Mouse (Mus musculus): ENCODE results near the gene Tbc1d1. TPM values are rescaled to one million over a fixed set of nuclear protein-coding genes. Genes with fewer than 3 reads are reported as not detected.

The Tbc1d1 gene
- total and polyA plus RNA-seq, 3 experiments, result 26.0 to 38.6 (median 31.9) TPM

DNA sequence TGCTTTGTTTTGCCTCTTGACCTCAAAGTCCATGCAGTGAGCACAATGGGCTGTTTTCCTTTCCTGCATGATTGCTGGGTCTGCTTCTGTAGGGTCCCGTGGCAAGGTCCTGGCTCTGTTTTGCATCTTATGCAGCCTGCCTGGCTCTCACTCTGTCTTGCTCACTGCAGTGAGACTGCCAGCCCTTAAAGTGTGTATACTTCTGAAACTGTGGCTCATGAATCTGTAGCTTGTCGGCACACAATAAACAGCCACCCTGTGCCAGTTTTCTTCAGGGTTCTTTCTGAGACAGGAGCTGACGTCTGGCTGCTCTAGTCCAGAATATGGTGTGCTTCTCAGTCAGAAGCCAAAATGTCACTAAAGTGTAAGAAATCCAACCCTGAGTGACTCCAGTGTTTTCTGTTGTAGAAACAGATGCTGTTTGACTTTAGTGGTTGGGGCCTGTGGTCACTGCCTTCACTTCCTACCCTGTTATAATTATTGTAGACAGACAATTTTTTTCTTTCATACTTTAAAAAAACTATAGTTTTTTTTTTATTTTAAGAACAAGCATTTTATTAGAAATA, 32.1 kb downstream of the Tbc1d1 start:
- TF ChIP-seq ZNF384 (IDR thresholded peaks at IDR 0.05; ENCODE audit: low read depth, low read length) (no peak), ZC3H11A (IDR thresholded peaks at IDR 0.05; ENCODE audit: low read depth, low read length) (no peak), SIN3A (IDR thresholded peaks at IDR 0.05; ENCODE audit: low read length) (no peak), E2F4 (IDR thresholded peaks at IDR 0.05; ENCODE audit: insufficient replicate concordance, low read depth, low read length) (no peak), BHLHE40 (IDR thresholded peaks at IDR 0.05; ENCODE audit: low read depth, low read length) (no peak), MXI1 (IDR thresholded peaks at IDR 0.05; ENCODE audit: low read depth, low read length) (no peak)
- Histone ChIP-seq H3K27ac (ENCODE audit: insufficient read depth, low read depth) (no peak overlapping the region), H3K36me3 (replicated peaks in 1 of 2; ENCODE audit: control insufficient read depth in 1 of 2, insufficient read depth in 1 of 2, low read length in 1 of 2) (peaks cover 18 to 57% of the 10 kb centered on the region in 2 experiments), H3K27me3 (replicated peaks) (no peaks in the 10 kb centered on the region), H3K79me2 (replicated peaks; ENCODE audit: control insufficient read depth, extremely low read depth, insufficient read depth, poor library complexity, severe bottlenecking) (no peaks in the 10 kb centered on the region; the same call in 1 of the 2 replicates), H3K4me3 (replicated peaks in 1 of 3; ENCODE audit: low read depth in 2 of 3, low read length in 2 of 3, poor library complexity in 1 of 3) (no peak overlapping the region), H3K9me3 (replicated peaks; ENCODE audit: low read length) (peaks cover 8% of the 10 kb centered on the region), H3K4me1 (ENCODE audit: control insufficient read depth in 1 of 2, insufficient read depth in 2 of 2) (peaks cover 2 to 15% of the 10 kb centered on the region in 2 experiments; a peak in 2 of 4 replicates), H3K9ac (ENCODE audit: insufficient read depth, low read depth) (no peak overlapping the region), H3K4me2 (ENCODE audit: insufficient read depth, low read depth, poor library complexity, severe bottlenecking) (no peak overlapping the region)
- dilution Hi-C loops (cut with MboI; ENCODE audit: extremely low pct_ligation_motif_present, extremely low pct_unique_long_range_greater_than_20kb, low sequenced_read_pairs), result no loop called here
- DNase-seq (ENCODE audit: extremely low read depth), result no peak
- in situ Hi-C loops (cut with MboI; ENCODE audit: low pct_ligation_motif_present, low pct_unique_long_range_greater_than_20kb, low sequenced_read_pairs), result no loop called here

DNA sequence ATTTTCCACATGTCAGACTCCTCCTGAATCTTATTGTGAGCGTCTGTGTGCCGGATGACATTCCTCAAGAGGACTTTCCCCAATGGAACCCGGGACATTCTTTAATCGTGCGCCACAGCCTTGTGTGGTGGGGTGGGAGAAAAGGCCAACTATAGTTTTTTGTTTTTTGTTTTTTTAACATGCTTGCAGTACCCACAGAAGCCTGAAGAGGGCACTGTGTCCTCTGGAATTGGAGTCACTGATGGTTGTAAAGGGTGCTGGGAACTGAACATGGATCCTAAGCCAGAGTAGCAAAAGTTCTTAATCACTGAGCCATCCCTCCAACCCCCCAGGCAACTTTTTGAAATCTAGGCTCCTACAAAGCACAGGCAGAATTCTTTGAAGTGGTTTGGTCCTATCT, 34.8 kb downstream of the Tbc1d1 start:
- H3K27ac ChIP-seq (ENCODE audit: insufficient read depth, low read depth), result no peak overlapping the region
- H3K27me3 ChIP-seq (replicated peaks), result no peaks in the 10 kb centered on the region
- H3K36me3 ChIP-seq (replicated peaks in 1 of 2; ENCODE audit: control insufficient read depth in 1 of 2, insufficient read depth in 1 of 2, low read length in 1 of 2), result peaks cover 18 to 60% of the 10 kb centered on the region in 2 experiments
- H3K9ac ChIP-seq (ENCODE audit: insufficient read depth, low read depth), result no peak overlapping the region
- peaks cover 0 to 4% of the 10 kb centered on the region in 2 experiments; a peak in 1 of 4 replicates for H3K4me1 ChIP-seq (ENCODE audit: control insufficient read depth in 1 of 2, insufficient read depth in 2 of 2)
- in situ Hi-C loops (cut with MboI; ENCODE audit: low pct_ligation_motif_present, low pct_unique_long_range_greater_than_20kb, low sequenced_read_pairs), result no loop called here
- H3K79me2 ChIP-seq (replicated peaks; ENCODE audit: control insufficient read depth, extremely low read depth, insufficient read depth, poor library complexity, severe bottlenecking), result no peaks in the 10 kb centered on the region; the same call in 1 of the 2 replicates
- TF ChIP-seq CTCF (conservative IDR thresholded peaks at IDR 0.05 in 1 of 2, IDR thresholded peaks at IDR 0.05 in 1 of 2; ENCODE audit: low read depth in 2 of 2, low read length in 2 of 2), result peak; percentile 25 to 35; a peak in 2 of 4 replicates
- TF ChIP-seq ZNF384 (IDR thresholded peaks at IDR 0.05; ENCODE audit: low read depth, low read length), result no peak
- no peak overlapping the region for H3K4me3 ChIP-seq (replicated peaks in 1 of 3; ENCODE audit: low read depth in 2 of 3, low read length in 2 of 3, poor library complexity in 1 of 3)
- dilution Hi-C loops (cut with MboI; ENCODE audit: extremely low pct_ligation_motif_present, extremely low pct_unique_long_range_greater_than_20kb, low sequenced_read_pairs), result no loop called here
- DNase-seq (ENCODE audit: extremely low read depth), result no peak
- H3K9me3 ChIP-seq (replicated peaks; ENCODE audit: low read length), result peaks cover 8% of the 10 kb centered on the region
- no peak overlapping the region for H3K4me2 ChIP-seq (ENCODE audit: insufficient read depth, low read depth, poor library complexity, severe bottlenecking)

DNA sequence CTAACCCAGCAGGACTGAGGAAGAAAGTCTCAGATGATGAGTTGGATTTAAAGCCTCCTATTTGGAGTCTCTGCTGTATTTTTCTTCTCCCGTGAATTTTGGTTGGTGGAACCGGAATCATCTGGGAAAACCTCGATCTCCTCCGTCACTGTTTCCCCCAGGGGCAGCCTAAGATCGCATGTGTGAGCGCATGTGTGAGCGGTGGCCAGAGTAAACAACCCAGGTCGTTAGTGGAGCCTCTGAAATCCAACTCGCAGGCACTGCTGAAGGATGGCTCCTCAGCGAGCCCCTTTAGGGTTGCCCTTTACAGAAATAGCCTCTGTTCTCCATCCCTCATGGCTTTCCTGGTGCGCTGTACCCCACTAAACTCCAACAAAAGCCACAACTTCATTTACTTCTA, 37.2 kb downstream of the Tbc1d1 start:
- H3K4me2 ChIP-seq (ENCODE audit: insufficient read depth, low read depth, poor library complexity, severe bottlenecking), result no peak overlapping the region
- in situ Hi-C loops (cut with MboI; ENCODE audit: low pct_ligation_motif_present, low pct_unique_long_range_greater_than_20kb, low sequenced_read_pairs) (no loop called here), dilution Hi-C loops (cut with MboI; ENCODE audit: extremely low pct_ligation_motif_present, extremely low pct_unique_long_range_greater_than_20kb, low sequenced_read_pairs) (no loop called here)
- no peak overlapping the region for H3K4me3 ChIP-seq (replicated peaks in 1 of 3; ENCODE audit: low read depth in 2 of 3, low read length in 2 of 3, poor library complexity in 1 of 3)
- DNase-seq (ENCODE audit: extremely low read depth), result no peak
- peaks cover 12 to 63% of the 10 kb centered on the region in 2 experiments for H3K36me3 ChIP-seq (replicated peaks in 1 of 2; ENCODE audit: control insufficient read depth in 1 of 2, insufficient read depth in 1 of 2, low read length in 1 of 2)
- no peak overlapping the region for H3K27ac ChIP-seq (ENCODE audit: insufficient read depth, low read depth)
- peaks cover 8% of the 10 kb centered on the region for H3K9me3 ChIP-seq (replicated peaks; ENCODE audit: low read length)
- no peaks in the 10 kb centered on the region; the same call in 1 of the 2 replicates for H3K79me2 ChIP-seq (replicated peaks; ENCODE audit: control insufficient read depth, extremely low read depth, insufficient read depth, poor library complexity, severe bottlenecking)
- H3K4me1 ChIP-seq (ENCODE audit: control insufficient read depth in 1 of 2, insufficient read depth in 2 of 2), result peaks cover 0 to 15% of the 10 kb centered on the region in 2 experiments; a peak in 2 of 4 replicates
- no peaks in the 10 kb centered on the region for H3K27me3 ChIP-seq (replicated peaks)
- no peak overlapping the region for H3K9ac ChIP-seq (ENCODE audit: insufficient read depth, low read depth)
- TF ChIP-seq USF2 (conservative IDR thresholded peaks at IDR 0.05; ENCODE audit: low read depth, low read length), result no peak
- no peak for TF ChIP-seq PAX5 (IDR thresholded peaks at IDR 0.05; ENCODE audit: low read length)
- TF ChIP-seq MAZ (IDR thresholded peaks at IDR 0.05; ENCODE audit: low read depth, low read length), result no peak
